Mouse (Mus musculus): ENCODE measurements around the gene Ssty2.
"Not testable (repeated sequence)": the region's sequence is repeated elsewhere in the genome, so short reads cannot be mapped to it uniquely, and the experiment has no call there.

GRCm38 (mm10) chrY:67047972-67048371 lies at the start of gene Ssty2:
- not testable (repeated sequence) for TF ChIP-seq GATA1, TAL1 (IDR thresholded peaks at IDR 0.05; ENCODE audit: low read length)

Data from erythroblast, embryonic 14.5 days (primary cell).